Mouse (Mus musculus) neutrophil, adult 83 days (primary cell): ENCODE measurements around the gene 1700019N19Rik. TPM values are rescaled to one million over a fixed set of nuclear protein-coding genes. Genes with fewer than 3 reads are reported as not detected.

Source experiments
- total RNA-seq, 2 experiments: library from RNA; stranded (reverse); gene quantifications; one replicate each; pipeline ENCODE4 v1.2.4; 2023

1700019N19Rik gene
- total RNA-seq: not detected

DNA sequence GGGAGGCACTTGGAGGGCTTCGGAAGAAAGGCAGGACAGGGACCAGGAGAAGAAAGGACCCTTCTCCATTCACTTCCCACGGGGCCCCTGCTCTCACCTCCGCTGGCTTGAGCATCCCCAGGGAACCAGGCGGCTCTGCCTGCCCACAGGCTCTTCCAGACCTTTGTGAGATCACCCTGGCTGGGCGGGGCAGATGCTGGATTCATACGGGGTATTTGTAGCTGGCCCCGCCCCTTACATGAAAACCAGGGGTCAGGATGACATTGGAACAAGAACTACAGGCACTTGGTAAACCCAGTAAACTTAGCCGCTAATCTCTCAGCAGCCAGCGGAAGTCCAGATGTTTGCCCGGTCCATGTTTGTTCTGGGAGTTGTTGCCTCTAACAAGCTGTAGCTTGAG lies at the start of gene 1700019N19Rik:
1700019N19Rik (minus strand) TSS at position 178 of the 400 bp plus-strand sequence.

DNA sequence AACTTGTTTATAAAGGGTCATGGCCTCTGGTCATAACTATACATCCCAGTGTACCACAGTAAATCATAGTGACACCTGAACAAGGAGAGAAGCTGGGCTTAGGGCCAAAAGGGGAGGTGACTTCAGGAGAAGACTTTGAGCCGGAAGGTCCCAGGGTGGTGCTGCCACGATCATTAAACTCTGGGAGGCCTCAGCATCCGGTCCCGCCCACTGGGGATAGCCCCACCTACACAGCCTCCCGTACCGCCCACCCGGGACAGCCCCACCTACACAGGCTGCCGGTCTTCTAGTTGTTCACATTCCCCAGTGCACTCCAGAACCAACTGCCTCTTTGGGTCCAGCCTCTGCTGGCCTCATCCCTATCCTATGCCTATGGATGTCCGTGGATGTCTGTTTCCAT lies 34.8 kb downstream of the 1700019N19Rik start, which contains the start of gene Pnliprp2:
Pnliprp2 (plus strand) TSS at position 297 of the 400 bp plus-strand sequence.

Other genes starting within 250 kb of the 1700019N19Rik start
- gene Pnlip, start 142.0 kb downstream of the 1700019N19Rik start, total RNA-seq: not detected
- not detected for gene Pnliprp1, start 65.6 kb downstream of the 1700019N19Rik start, total RNA-seq
- gene Pnliprp2, start 34.7 kb downstream of the 1700019N19Rik start, total RNA-seq: not detected
- gene Eno4, start 149.0 kb upstream of the 1700019N19Rik start, total RNA-seq: not detected
- 1 to 10 TPM; 4.0 to 5.3 TPM for gene Hspa12a, start 149.2 kb upstream of the 1700019N19Rik start, total RNA-seq